Mouse (Mus musculus) hindbrain, embryonic 16.5 days (tissue): Measurements from ENCODE around the gene Elp5. TPM values are rescaled to one million over a fixed set of nuclear protein-coding genes. Genes with fewer than 3 reads are reported as not detected.
A peak's percentile ranks its signal among the peaks of the same experiment; 100 is the strongest.

Experiments used
- microRNA counts: library from miRNA; unstranded; fragments of <30 nt; microRNA quantifications from one replicate; lab custom pipeline; 2016
- microRNA-seq: library from miRNA; unstranded; fragments of <30 nt; microRNA quantifications from one replicate; pipeline ENCODE4, GENCODE M21; 2017
- polyA plus RNA-seq: library from polyadenylated mRNA; unstranded; fragments of >200 nt; fragmentation: Nextera tagmentation; extraction: Ambion mirVana; gene quantifications from 2 replicates; pipeline ENCODE4 v1.2.1, GENCODE M21; 2015

The Elp5 gene
- polyA plus RNA-seq, 1 experiment from 2014 or later: 188 TPM

MicroRNA genes within 50 kb of the gene (microRNA counts, 519-probe panel; counts per million panel counts)
- microRNA mmu-miR-324-3p (lab: Ali Mortazavi, UCI) (not detected), microRNA mmu-miR-324-5p (lab: Ali Mortazavi, UCI) (2,617 counts per million, percentile 68 among the panel's probes with 10 or more counts)

Small RNA genes lying within 50 kb of the gene (microRNA-seq; reads per million reads assigned to microRNA genes)
- gene Gm44349 (not detected), gene Mir324 (3,316 reads per million, percentile 87 among the genes with 10 or more reads in this experiment)

Other genes with a start within 250 kb of the Elp5 start
- gene Polr2a, start 223.9 kb downstream of the Elp5 start, polyA plus RNA-seq: 12.1 and 14.9 TPM in 2 replicates
- gene Slc35g3, start 220.5 kb downstream of the Elp5 start, polyA plus RNA-seq: 0.41 and 0.87 TPM in 2 replicates
- 5.8 and 6.2 TPM in 2 replicates for gene Zbtb4, start 216.6 kb downstream of the Elp5 start, polyA plus RNA-seq
- 1.4 and 2.9 TPM in 2 replicates for gene Chrnb1, start 186.6 kb downstream of the Elp5 start, polyA plus RNA-seq
- gene Fgf11, start 180.7 kb downstream of the Elp5 start, polyA plus RNA-seq: 6.7 and 7.2 TPM in 2 replicates
- gene Tmem102, start 176.9 kb downstream of the Elp5 start, polyA plus RNA-seq: 1.3 and 1.6 TPM in 2 replicates
- not detected in 2 replicates for gene Gm39566, start 167.2 kb downstream of the Elp5 start, polyA plus RNA-seq
- gene Spem2, start 164.1 kb downstream of the Elp5 start, polyA plus RNA-seq: not detected in 2 replicates
- 0.35 and 0.45 TPM in 2 replicates for gene Spem1, start 160.3 kb downstream of the Elp5 start, polyA plus RNA-seq
- 19.1 and 22.4 TPM in 2 replicates for gene Nlgn2, start 144.7 kb downstream of the Elp5 start, polyA plus RNA-seq
- gene Tmem256, start 144.0 kb downstream of the Elp5 start, polyA plus RNA-seq: 341 and 379 TPM in 2 replicates
- 37.3 and 48.6 TPM in 2 replicates for gene Plscr3, start 136.1 kb downstream of the Elp5 start, polyA plus RNA-seq
- 0.10 and 0.13 TPM in 2 replicates for gene Tnk1, start 123.8 kb downstream of the Elp5 start, polyA plus RNA-seq
- gene Tmem95, start 104.5 kb downstream of the Elp5 start, polyA plus RNA-seq: not detected in 2 replicates
- 2.2 and 3.2 TPM in 2 replicates for gene Kctd11, start 101.1 kb downstream of the Elp5 start, polyA plus RNA-seq
- gene Acap1, start 87.0 kb downstream of the Elp5 start, polyA plus RNA-seq: 0.13 and 0.25 TPM in 2 replicates
- gene 2810408A11Rik, start 81.5 kb downstream of the Elp5 start, polyA plus RNA-seq: 5.5 and 6.3 TPM in 2 replicates
- gene Neurl4, start 81.4 kb downstream of the Elp5 start, polyA plus RNA-seq: 17.8 and 19.0 TPM in 2 replicates
- 55.2 and 65.7 TPM in 2 replicates for gene Gps2, start 68.6 kb downstream of the Elp5 start, polyA plus RNA-seq
- 1,120 and 1,123 TPM in 2 replicates for gene Eif5a, start 60.6 kb downstream of the Elp5 start, polyA plus RNA-seq
- gene Ybx2, start 46.7 kb downstream of the Elp5 start, polyA plus RNA-seq: 5.7 and 6.2 TPM in 2 replicates
- 4.7 and 5.8 TPM in 2 replicates for gene Slc2a4, start 34.3 kb downstream of the Elp5 start, polyA plus RNA-seq
- 0.17 and 0.33 TPM in 2 replicates for gene Cldn7, start 17.7 kb downstream of the Elp5 start, polyA plus RNA-seq
- 26.9 and 27.4 TPM in 2 replicates for gene Ctdnep1, start 1.4 kb downstream of the Elp5 start, polyA plus RNA-seq
- 576 and 581 TPM in 2 replicates for gene Gabarap, start 8.6 kb upstream of the Elp5 start, polyA plus RNA-seq
- 54.2 and 55.4 TPM in 2 replicates for gene Phf23, start 13.3 kb upstream of the Elp5 start, polyA plus RNA-seq
- 21.0 and 25.4 TPM in 2 replicates for gene Dvl2, start 18.1 kb upstream of the Elp5 start, polyA plus RNA-seq
- 66.6 and 69.1 TPM in 2 replicates for gene Acadvl, start 32.9 kb upstream of the Elp5 start, polyA plus RNA-seq
- gene Dlg4, start 34.4 kb upstream of the Elp5 start, polyA plus RNA-seq: 23.1 and 23.4 TPM in 2 replicates
- 3.9 and 4.4 TPM in 2 replicates for gene Asgr1, start 71.6 kb upstream of the Elp5 start, polyA plus RNA-seq
- gene Asgr2, start 110.1 kb upstream of the Elp5 start, polyA plus RNA-seq: not detected in 2 replicates
- 1.2 and 1.4 TPM in 2 replicates for gene Mgl2, start 147.8 kb upstream of the Elp5 start, polyA plus RNA-seq
- gene Clec10a, start 173.7 kb upstream of the Elp5 start, polyA plus RNA-seq: 1.0 and 1.2 TPM in 2 replicates
- gene Slc16a11, start 230.2 kb upstream of the Elp5 start, polyA plus RNA-seq: 8.7 and 9.7 TPM in 2 replicates
- gene Slc16a13, start 238.5 kb upstream of the Elp5 start, polyA plus RNA-seq: 11.9 and 15.2 TPM in 2 replicates
- 5.1 and 6.6 TPM in 2 replicates for gene Bcl6b, start 247.3 kb upstream of the Elp5 start, polyA plus RNA-seq